Mouse (Mus musculus): ENCODE data around the gene Oscp1. TPM values are rescaled to one million over a fixed set of nuclear protein-coding genes. Genes with fewer than 3 reads are reported as not detected.

The Oscp1 gene
- total and polyA plus RNA-seq, 3 experiments = 3.9 to 6.7 (median 5.0) TPM

GRCm38 (mm10) chr4:126083021-126083420, 24.7 kb downstream of the Oscp1 start:
- no peak for DNase-seq (ENCODE audit: extremely low read depth)
- H3K79me2 ChIP-seq (replicated peaks; ENCODE audit: control insufficient read depth, extremely low read depth, insufficient read depth, poor library complexity, severe bottlenecking) = no peaks in the 10 kb centered on the region
- in situ Hi-C loops (cut with MboI; ENCODE audit: low pct_ligation_motif_present, low pct_unique_long_range_greater_than_20kb, low sequenced_read_pairs) = no loop called here
- dilution Hi-C loops (cut with MboI; ENCODE audit: extremely low pct_ligation_motif_present, extremely low pct_unique_long_range_greater_than_20kb, low sequenced_read_pairs) = no loop called here
- no peak for TF ChIP-seq NELFE (IDR thresholded peaks at IDR 0.05; ENCODE audit: low read depth, low read length)
- no peak for TF ChIP-seq ZKSCAN1 (IDR thresholded peaks at IDR 0.05; ENCODE audit: borderline replicate concordance, low read depth, low read length)
- no peak for TF ChIP-seq USF2 (conservative IDR thresholded peaks at IDR 0.05; ENCODE audit: low read depth, low read length)
- no peak for TF ChIP-seq CHD1 (IDR thresholded peaks at IDR 0.05; ENCODE audit: low read depth, low read length)
- no peak for TF ChIP-seq JUN (IDR thresholded peaks at IDR 0.05; ENCODE audit: insufficient read depth, low read depth, low read length)
- TF ChIP-seq JUND (conservative IDR thresholded peaks at IDR 0.05; ENCODE audit: low read depth, low read length) = no peak
- no peak for TF ChIP-seq ETS1 (conservative IDR thresholded peaks at IDR 0.05; ENCODE audit: low read depth, low read length)
- TF ChIP-seq POLR2AphosphoS2 (IDR thresholded peaks at IDR 0.05; ENCODE audit: low read depth, low read length) = no peak
- no peak for TF ChIP-seq SIN3A (IDR thresholded peaks at IDR 0.05; ENCODE audit: low read length)
- no peak for TF ChIP-seq ZMIZ1 (IDR thresholded peaks at IDR 0.05; ENCODE audit: low read depth, low read length)
- TF ChIP-seq PAX5 (IDR thresholded peaks at IDR 0.05; ENCODE audit: low read length) = no peak
- TF ChIP-seq TCF12 (IDR thresholded peaks at IDR 0.05; ENCODE audit: low read depth, low read length) = no peak
- no peak for TF ChIP-seq USF1 (IDR thresholded peaks at IDR 0.05; ENCODE audit: low read depth, low read length)
- TF ChIP-seq BHLHE40 (IDR thresholded peaks at IDR 0.05; ENCODE audit: low read depth, low read length) = no peak
- no peak for TF ChIP-seq MAFK (IDR thresholded peaks at IDR 0.05; ENCODE audit: insufficient replicate concordance, low read length)
- no peak for TF ChIP-seq NRF1 (IDR thresholded peaks at IDR 0.05; ENCODE audit: low read depth, low read length)
- no peak for TF ChIP-seq CTCF (conservative IDR thresholded peaks at IDR 0.05 in 1 of 2, IDR thresholded peaks at IDR 0.05 in 1 of 2; ENCODE audit: low read depth in 2 of 2, low read length in 2 of 2)
- H3K27ac ChIP-seq (ENCODE audit: insufficient read depth, low read depth) = no peak overlapping the region
- no peak overlapping the region for H3K4me3 ChIP-seq (replicated peaks in 1 of 3; ENCODE audit: low read depth in 2 of 3, low read length in 2 of 3, poor library complexity in 1 of 3)
- peaks cover 0 to 16% of the 10 kb centered on the region in 2 experiments; a peak in 2 of 4 replicates for H3K4me1 ChIP-seq (ENCODE audit: control insufficient read depth in 1 of 2, insufficient read depth in 2 of 2)
- H3K36me3 ChIP-seq (replicated peaks in 1 of 2; ENCODE audit: control insufficient read depth in 1 of 2, insufficient read depth in 1 of 2, low read length in 1 of 2) = no peaks in the 10 kb centered on the region
- H3K9ac ChIP-seq (ENCODE audit: insufficient read depth, low read depth) = no peak overlapping the region
- no peaks in the 10 kb centered on the region for H3K9me3 ChIP-seq (replicated peaks; ENCODE audit: low read length)
- H3K27me3 ChIP-seq (replicated peaks) = no peaks in the 10 kb centered on the region
- H3K4me2 ChIP-seq (ENCODE audit: insufficient read depth, low read depth, poor library complexity, severe bottlenecking) = no peak overlapping the region

- peaks cover 0 to 16% of the 10 kb centered on the region in 2 experiments; a peak in 2 of 4 replicates for H3K4me1 ChIP-seq (ENCODE audit: control insufficient read depth in 1 of 2, insufficient read depth in 2 of 2)
- no peak overlapping the region for H3K9ac ChIP-seq (ENCODE audit: insufficient read depth, low read depth)
- dilution Hi-C loops (cut with MboI; ENCODE audit: extremely low pct_ligation_motif_present, extremely low pct_unique_long_range_greater_than_20kb, low sequenced_read_pairs) = no loop called here
- in situ Hi-C loops (cut with MboI; ENCODE audit: low pct_ligation_motif_present, low pct_unique_long_range_greater_than_20kb, low sequenced_read_pairs) = no loop called here
- H3K4me3 ChIP-seq (replicated peaks in 1 of 3; ENCODE audit: low read depth in 2 of 3, low read length in 2 of 3, poor library complexity in 1 of 3) = no peak overlapping the region
- TF ChIP-seq GABPA (IDR thresholded peaks at IDR 0.05; ENCODE audit: insufficient replicate concordance, low read depth, low read length) (no peak), NELFE (IDR thresholded peaks at IDR 0.05; ENCODE audit: low read depth, low read length) (no peak), MAX (IDR thresholded peaks at IDR 0.05; ENCODE audit: low read length) (no peak), MYC (IDR thresholded peaks at IDR 0.05; ENCODE audit: low read depth, low read length) (no peak), HCFC1 (IDR thresholded peaks at IDR 0.05; ENCODE audit: low read depth, low read length) (no peak), NRF1 (IDR thresholded peaks at IDR 0.05; ENCODE audit: low read depth, low read length) (no peak), POLR2AphosphoS2 (IDR thresholded peaks at IDR 0.05; ENCODE audit: low read depth, low read length) (no peak), USF1 (IDR thresholded peaks at IDR 0.05; ENCODE audit: low read depth, low read length) (no peak), E2F4 (IDR thresholded peaks at IDR 0.05; ENCODE audit: insufficient replicate concordance, low read depth, low read length) (no peak), UBTF (IDR thresholded peaks at IDR 0.05; ENCODE audit: low read depth, low read length) (no peak)
- H3K79me2 ChIP-seq (replicated peaks; ENCODE audit: control insufficient read depth, extremely low read depth, insufficient read depth, poor library complexity, severe bottlenecking) = no peaks in the 10 kb centered on the region
- no peak for DNase-seq (ENCODE audit: extremely low read depth)
- H3K4me2 ChIP-seq (ENCODE audit: insufficient read depth, low read depth, poor library complexity, severe bottlenecking) = no peak overlapping the region
- H3K27ac ChIP-seq (ENCODE audit: insufficient read depth, low read depth) = no peak overlapping the region
- no peaks in the 10 kb centered on the region for H3K27me3 ChIP-seq (replicated peaks)
- no peaks in the 10 kb centered on the region for H3K9me3 ChIP-seq (replicated peaks; ENCODE audit: low read length)
- no peaks in the 10 kb centered on the region for H3K36me3 ChIP-seq (replicated peaks in 1 of 2; ENCODE audit: control insufficient read depth in 1 of 2, insufficient read depth in 1 of 2, low read length in 1 of 2)
Measured at GRCm38 (mm10) chr4:126084382-126084781, 26.0 kb downstream of the Oscp1 start.
